ENCODE assay signal across 10 mouse cellular contexts in the genomic region with DNA sequence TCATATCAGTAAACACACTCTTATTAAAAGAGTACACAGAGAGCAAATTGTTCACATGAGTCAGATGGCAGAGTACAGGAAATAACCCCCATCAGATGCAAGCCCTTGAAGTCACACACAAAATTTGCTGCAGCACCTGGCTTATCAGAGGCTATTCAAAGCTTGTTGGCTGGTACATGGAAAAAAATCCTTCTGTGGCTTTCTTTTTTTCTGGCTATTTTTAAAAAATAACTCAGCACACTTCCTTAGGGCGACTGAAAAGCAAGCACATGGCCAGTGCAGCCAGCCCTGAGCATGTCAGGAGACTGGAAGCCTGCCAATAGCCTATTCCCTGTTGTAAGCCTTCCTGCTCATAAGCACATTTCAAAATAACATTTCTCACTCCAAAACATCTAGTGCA. TPM values are rescaled to one million over a fixed set of nuclear protein-coding genes. Genes with fewer than 3 reads are reported as not detected.
DNase-seq lines count a peak whose midpoint lies in the region; ATAC-seq and TF ChIP-seq lines count a peak whose summit lies in the region.
"Had no signal": no experiment of that assay in that cellular context is flagged by ENCODE, and none has a peak within 500 bp of the region (broad histone marks: within the 10 kb centered on the region; RNA-seq: fewer than 3 reads in every experiment).

No protein-coding gene starts in this region.

- no peaks in the 10 kb centered on the region for H3K27me3 ChIP-seq in forebrain, embryonic 14.5 days (replicated peaks; ENCODE audit: control insufficient read depth, insufficient read depth, low read length)
- H3K27me3 ChIP-seq in forebrain, embryonic 11.5 days (ENCODE audit: control insufficient read depth, insufficient read depth, low read length) = no peaks in the 10 kb centered on the region
- no peaks in the 10 kb centered on the region for H3K27me3 ChIP-seq in thymus, adult 2 months (ENCODE audit: control insufficient read depth, insufficient read depth, low read length)
- H3K27me3 ChIP-seq in forebrain, postnatal 0 days (ENCODE audit: insufficient read depth, low read length) = no peaks in the 10 kb centered on the region
- H3K27me3 ChIP-seq in kidney, postnatal 0 days (ENCODE audit: insufficient read depth, low read length) = no peaks in the 10 kb centered on the region
- H3K27me3 ChIP-seq in liver, embryonic 11.5 days (replicated peaks; ENCODE audit: control insufficient read depth, insufficient read depth, low read length) = no peaks in the 10 kb centered on the region
- H3K27me3 ChIP-seq: embryonic facial prominence, embryonic 13.5 days; limb, embryonic 12.5 days had no signal

- peak; percentile 53 for DNase-seq in forebrain, embryonic 14.5 days (ENCODE audit: low spot score)
- no peak for DNase-seq in forebrain, embryonic 11.5 days (ENCODE audit: low spot score)
- peak; percentile 0 for DNase-seq in thymus, adult 2 months
- DNase-seq in thymus, adult 18-20 months = no peak
- peak; percentile 39 for DNase-seq in forebrain, postnatal 0 days
- peak; percentile 16 for DNase-seq in kidney, postnatal 0 days (ENCODE audit: low spot score)
- DNase-seq in naive thymus-derived CD4-positive, alpha-beta T cell, adult 2 months (ENCODE audit: low read depth) = peak; percentile 14
- no peak for DNase-seq in liver, embryonic 11.5 days (ENCODE audit: low spot score)

- no peak for TF ChIP-seq CTCF in thymus, adult 2 months (IDR thresholded peaks at IDR 0.05; ENCODE audit: borderline replicate concordance, control insufficient read depth, extremely low read depth, insufficient read depth, low read length, poor library complexity)
- no peak for TF ChIP-seq CTCF in forebrain, postnatal 0 days (IDR thresholded peaks at IDR 0.05; ENCODE audit: low read depth)
- no peak for TF ChIP-seq CTCF in kidney, postnatal 0 days (IDR thresholded peaks at IDR 0.05; ENCODE audit: low read depth)

- H3K9me3 ChIP-seq in forebrain, embryonic 14.5 days (replicated peaks; ENCODE audit: control insufficient read depth, low read length) = no peaks in the 10 kb centered on the region
- H3K9me3 ChIP-seq in forebrain, embryonic 11.5 days (ENCODE audit: control insufficient read depth, low read length) = no peaks in the 10 kb centered on the region
- no peaks in the 10 kb centered on the region for H3K9me3 ChIP-seq in forebrain, postnatal 0 days (ENCODE audit: low read length)
- no peaks in the 10 kb centered on the region for H3K9me3 ChIP-seq in kidney, postnatal 0 days (replicated peaks; ENCODE audit: low read length)
- H3K9me3 ChIP-seq in liver, embryonic 11.5 days (ENCODE audit: control insufficient read depth, low read length) = no peaks in the 10 kb centered on the region
- H3K9me3 ChIP-seq: embryonic facial prominence, embryonic 13.5 days; limb, embryonic 12.5 days had no signal

- no peak overlapping the region for H3K4me3 ChIP-seq in forebrain, embryonic 14.5 days (ENCODE audit: low read depth, low read length)
- no peak overlapping the region for H3K4me3 ChIP-seq in forebrain, embryonic 11.5 days (ENCODE audit: low read depth, low read length)
- H3K4me3 ChIP-seq in thymus, adult 2 months (ENCODE audit: control insufficient read depth, insufficient read depth, low read length) = no peak overlapping the region
- H3K4me3 ChIP-seq in forebrain, postnatal 0 days (ENCODE audit: low read depth, low read length) = no peak overlapping the region
- H3K4me3 ChIP-seq in kidney, postnatal 0 days (replicated peaks; ENCODE audit: low read depth, low read length) = no peak overlapping the region
- no peak overlapping the region for H3K4me3 ChIP-seq in liver, embryonic 11.5 days (ENCODE audit: low read depth, low read length)
- H3K4me3 ChIP-seq: embryonic facial prominence, embryonic 13.5 days; limb, embryonic 12.5 days had no signal

- 23% methylated on average over 1 of the region's 1 CpGs for WGBS in forebrain, embryonic 14.5 days
- WGBS in forebrain, embryonic 11.5 days = 44% methylated on average over 1 of the region's 1 CpGs
- 0% methylated on average over 1 of the region's 1 CpGs for WGBS in thymus, adult 2 months
- 18% methylated on average over 1 of the region's 1 CpGs for WGBS in forebrain, postnatal 0 days
- WGBS in kidney, postnatal 0 days = 20% methylated on average over 1 of the region's 1 CpGs
- 36% methylated on average over 1 of the region's 1 CpGs for WGBS in liver, embryonic 11.5 days

- H3K36me3 ChIP-seq in forebrain, embryonic 14.5 days (ENCODE audit: control insufficient read depth, insufficient read depth, low read length) = no peaks in the 10 kb centered on the region
- H3K36me3 ChIP-seq in forebrain, embryonic 11.5 days (ENCODE audit: control insufficient read depth, insufficient read depth, low read length) = no peaks in the 10 kb centered on the region
- no peaks in the 10 kb centered on the region for H3K36me3 ChIP-seq in thymus, adult 2 months (ENCODE audit: control insufficient read depth, insufficient read depth, low read length)
- H3K36me3 ChIP-seq in forebrain, postnatal 0 days (ENCODE audit: insufficient read depth) = no peaks in the 10 kb centered on the region
- no peaks in the 10 kb centered on the region for H3K36me3 ChIP-seq in kidney, postnatal 0 days (ENCODE audit: insufficient read depth, low read length)
- no peaks in the 10 kb centered on the region for H3K36me3 ChIP-seq in liver, embryonic 11.5 days (ENCODE audit: control insufficient read depth, insufficient read depth, low read length)
- H3K36me3 ChIP-seq: embryonic facial prominence, embryonic 13.5 days; limb, embryonic 12.5 days had no signal

- H3K27ac ChIP-seq in forebrain, embryonic 14.5 days (ENCODE audit: low read depth, low read length) = no peak overlapping the region
- no peak overlapping the region for H3K27ac ChIP-seq in forebrain, embryonic 11.5 days (ENCODE audit: low read depth, low read length)
- H3K27ac ChIP-seq in thymus, adult 2 months (ENCODE audit: control insufficient read depth, insufficient read depth, low read length) = peak overlapping the region; percentile 69; the same call in 1 of the 2 replicates
- no peak overlapping the region for H3K27ac ChIP-seq in forebrain, postnatal 0 days (ENCODE audit: low read depth, low read length)
- no peak overlapping the region for H3K27ac ChIP-seq in kidney, postnatal 0 days
- H3K27ac ChIP-seq in liver, embryonic 11.5 days (ENCODE audit: low read depth, low read length) = no peak overlapping the region
- H3K27ac ChIP-seq: embryonic facial prominence, embryonic 13.5 days; limb, embryonic 12.5 days had no signal

- H3K4me1 ChIP-seq in forebrain, embryonic 14.5 days (ENCODE audit: control insufficient read depth, insufficient read depth, low read length) = no peaks in the 10 kb centered on the region
- H3K4me1 ChIP-seq in forebrain, embryonic 11.5 days (replicated peaks; ENCODE audit: control insufficient read depth, insufficient read depth, low read length) = no peaks in the 10 kb centered on the region
- H3K4me1 ChIP-seq in thymus, adult 2 months (replicated peaks; ENCODE audit: control insufficient read depth, insufficient read depth, low read length) = peaks cover 2% of the 10 kb centered on the region; the same call in 1 of the 2 replicates
- H3K4me1 ChIP-seq in forebrain, postnatal 0 days (ENCODE audit: insufficient read depth) = no peaks in the 10 kb centered on the region
- no peaks in the 10 kb centered on the region for H3K4me1 ChIP-seq in kidney, postnatal 0 days (replicated peaks; ENCODE audit: insufficient read depth, low read length)
- no peaks in the 10 kb centered on the region for H3K4me1 ChIP-seq in liver, embryonic 11.5 days (replicated peaks; ENCODE audit: control insufficient read depth, insufficient read depth, low read length)
- H3K4me1 ChIP-seq: embryonic facial prominence, embryonic 13.5 days; limb, embryonic 12.5 days had no signal

- no peak overlapping the region for H3K4me2 ChIP-seq in forebrain, embryonic 14.5 days (ENCODE audit: low read length)
- H3K4me2 ChIP-seq in forebrain, embryonic 11.5 days (ENCODE audit: low read depth, low read length, severe bottlenecking) = no peak overlapping the region
- H3K4me2 ChIP-seq in forebrain, postnatal 0 days (ENCODE audit: low read depth) = no peak overlapping the region
- H3K4me2 ChIP-seq in kidney, postnatal 0 days (ENCODE audit: low read length) = no peak overlapping the region
- no peak overlapping the region for H3K4me2 ChIP-seq in liver, embryonic 11.5 days
- H3K4me2 ChIP-seq: embryonic facial prominence, embryonic 13.5 days; limb, embryonic 12.5 days had no signal

- no peak overlapping the region for H3K9ac ChIP-seq in forebrain, embryonic 14.5 days (ENCODE audit: low read length)
- no peak overlapping the region for H3K9ac ChIP-seq in forebrain, embryonic 11.5 days (ENCODE audit: low read length)
- H3K9ac ChIP-seq in forebrain, postnatal 0 days = no peak overlapping the region
- H3K9ac ChIP-seq in kidney, postnatal 0 days (ENCODE audit: low read depth, low read length) = no peak overlapping the region
- H3K9ac ChIP-seq in liver, embryonic 11.5 days (ENCODE audit: low read depth, low read length) = no peak overlapping the region
- H3K9ac ChIP-seq: embryonic facial prominence, embryonic 13.5 days; limb, embryonic 12.5 days had no signal

- peak; percentile 69 for ATAC-seq in forebrain, embryonic 14.5 days
- ATAC-seq in forebrain, embryonic 11.5 days (replicated peaks; ENCODE audit: low FRiP score) = no peak
- peak; percentile 84 for ATAC-seq in forebrain, postnatal 0 days
- ATAC-seq in kidney, postnatal 0 days (replicated peaks; ENCODE audit: low FRiP score, low read depth) = no peak
- no peak for ATAC-seq in liver, embryonic 11.5 days (replicated peaks; ENCODE audit: low FRiP score)

- TF ChIP-seq POLR2A in thymus, adult 2 months (IDR thresholded peaks at IDR 0.05; ENCODE audit: control insufficient read depth, extremely low read depth, insufficient read depth, low read length, poor library complexity) = no peak

RNA-seq across cellular contexts. Expression of gene Fundc1, which starts 18.6 kb away (rescaled TPM):
- polyA plus RNA-seq in forebrain, embryonic 14.5 days (2014; fragmentation: Nextera tagmentation; extraction: Ambion mirVana) = 80.2 and 80.6 TPM in 2 replicates
- polyA plus RNA-seq in forebrain, embryonic 11.5 days (2014; fragmentation: Nextera tagmentation; extraction: Ambion mirVana) = 47.4 and 49.7 TPM in 2 replicates
- 7.9 and 8.1 TPM in 2 replicates for polyA plus RNA-seq in thymus, adult 2 months (2012; rRNA removed)
- 39.5 and 43.6 TPM in 2 replicates for total RNA-seq in forebrain, postnatal 0 days (2014; rRNA removed)
- 43.9 and 49.4 TPM in 2 replicates for polyA plus RNA-seq in forebrain, postnatal 0 days (2015; fragmentation: Nextera tagmentation; extraction: Ambion mirVana)
- 68.5 and 69.8 TPM in 2 replicates for polyA plus RNA-seq in kidney, postnatal 0 days (2015; fragmentation: Nextera tagmentation; extraction: Ambion mirVana)
- polyA plus RNA-seq in liver, embryonic 11.5 days (2014; fragmentation: Nextera tagmentation; extraction: Ambion mirVana) = 33.3 and 40.6 TPM in 2 replicates

Comparison
In these comparisons a context has a peak if more than half of its experiments do, and no peak if none do; other contexts are left out.
1. ATAC-seq: peak in forebrain, embryonic 14.5 days (single experiment) and forebrain, postnatal 0 days (single experiment); none in forebrain, embryonic 11.5 days (single experiment), kidney, postnatal 0 days (single experiment) and liver, embryonic 11.5 days (single experiment).
2. DNase-seq: peak in forebrain, embryonic 14.5 days (single experiment), thymus, adult 2 months (single experiment), forebrain, postnatal 0 days (single experiment), kidney, postnatal 0 days (single experiment) and naive thymus-derived CD4-positive, alpha-beta T cell, adult 2 months (single experiment); none in forebrain, embryonic 11.5 days (single experiment), thymus, adult 18-20 months (0 of 2) and liver, embryonic 11.5 days (single experiment).